Mouse (Mus musculus): Measurements from ENCODE around the gene Micu2. TPM values are rescaled to one million over a fixed set of nuclear protein-coding genes. Genes with fewer than 3 reads are reported as not detected.
A peak's percentile ranks its signal among the peaks of the same experiment; 100 is the strongest.

Micu2 gene
- total and polyA plus RNA-seq, 3 experiments = 61.3 to 173 (median 65.1) TPM

DNA sequence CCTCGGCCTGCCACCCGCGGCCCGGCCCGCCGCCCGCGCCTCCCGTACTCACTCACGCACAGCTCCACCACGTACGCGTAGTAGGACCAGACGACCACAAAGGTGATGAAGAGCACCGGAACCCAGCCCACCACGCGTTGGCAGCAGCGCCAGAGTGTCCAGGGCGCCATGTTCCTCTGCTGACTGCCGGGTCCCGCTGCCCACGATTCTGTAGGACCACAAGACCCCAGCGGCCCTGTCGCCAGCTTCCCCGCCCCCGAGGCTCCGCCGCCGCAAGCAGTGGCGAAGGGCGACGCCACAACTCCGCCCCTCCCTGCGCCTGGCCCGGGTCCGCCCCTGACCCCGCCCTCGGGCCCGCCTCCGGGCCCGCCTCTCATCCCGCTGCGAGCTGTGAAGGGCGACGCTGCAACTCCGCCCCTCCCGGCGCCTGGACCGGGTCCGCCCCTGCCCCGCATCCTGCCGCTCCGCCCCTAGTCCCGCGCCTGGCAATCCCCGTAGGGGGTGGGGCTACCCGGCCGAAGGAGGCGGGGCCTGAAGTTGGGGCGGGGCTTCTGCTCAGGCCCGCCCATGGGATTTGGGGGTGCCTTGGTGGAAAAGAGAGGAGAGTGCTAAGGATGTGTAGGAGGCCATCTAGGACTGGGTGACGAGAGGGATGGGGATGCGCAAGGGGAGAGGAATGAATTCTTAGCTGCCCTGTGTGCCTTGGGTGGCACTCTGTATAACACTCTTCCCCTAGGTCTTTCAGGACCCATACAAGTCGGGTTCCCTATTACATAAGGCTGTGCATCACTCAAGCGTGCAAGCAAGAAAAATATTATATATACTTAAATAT, 108.8 kb downstream of the Micu2 start, which contains the start of gene Zdhhc20:
Gene Zdhhc20, minus strand, starts transcription at position 266 of the 832 bp plus-strand sequence.
- Histone ChIP-seq H3K9me3 (replicated peaks; ENCODE audit: insufficient read depth, low read length) (no peaks in the 10 kb centered on the region; the same call in 1 of the 2 replicates), H3K4me1 (ENCODE audit: control insufficient read depth in 1 of 2, insufficient read depth in 2 of 2, low read length in 2 of 2) (peaks cover 3 to 9% of the 10 kb centered on the region in 2 experiments), H3K4me3 (ENCODE audit: control insufficient read depth in 1 of 2, insufficient read depth in 1 of 2, low read depth in 2 of 2, low read length in 2 of 2) (peak within 1 kb of the TSS; percentile 98 to 99), H3K79me2 (ENCODE audit: control insufficient read depth, insufficient read depth, low read length, poor library complexity) (peaks cover 9% of the 10 kb centered on the region), H3K27ac (ENCODE audit: control insufficient read depth, low read depth, low read length) (peak within 1 kb of the TSS; percentile 20; the same call in 1 of the 2 replicates), H3K9ac (ENCODE audit: control insufficient read depth, low read depth, low read length, poor library complexity, severe bottlenecking) (peak within 1 kb of the TSS; percentile 88), H3K27me3 (ENCODE audit: control insufficient read depth in 1 of 2, insufficient read depth in 2 of 2, low read length in 2 of 2) (no peaks in the 10 kb centered on the region), H3K36me3 (ENCODE audit: control insufficient read depth in 1 of 2, insufficient read depth in 2 of 2, low read length in 2 of 2) (peaks cover 0 to 11% of the 10 kb centered on the region in 2 experiments; a peak in 2 of 4 replicates)
- DNase-seq (ENCODE audit: low read depth, low spot score) = peak; percentile 94
- TF ChIP-seq POLR2AphosphoS2 (IDR thresholded peaks at IDR 0.05; ENCODE audit: low read length) = 0 out of 2 replicates have a peak, but pooled peaks have one; percentile 33
- no peak for TF ChIP-seq MAFK (IDR thresholded peaks at IDR 0.05; ENCODE audit: borderline replicate concordance, low read depth, low read length)
- peak; percentile 87 for TF ChIP-seq ZKSCAN1 (IDR thresholded peaks at IDR 0.05; ENCODE audit: low read depth, low read length)
- TF ChIP-seq NELFE (IDR thresholded peaks at IDR 0.05; ENCODE audit: low read depth, low read length) = peak; percentile 66
- TF ChIP-seq KAT2A (conservative IDR thresholded peaks at IDR 0.05; ENCODE audit: low read depth, low read length) = no peak
- no peak for TF ChIP-seq ETS1 (IDR thresholded peaks at IDR 0.05; ENCODE audit: low read depth, low read length)
- TF ChIP-seq HCFC1 (IDR thresholded peaks at IDR 0.05; ENCODE audit: low read depth, low read length) = peak; percentile 58; the same call in 1 of the 2 replicates
- no peak for TF ChIP-seq RAD21 (IDR thresholded peaks at IDR 0.05; ENCODE audit: low read depth, low read length)
- no peak for TF ChIP-seq MYC (IDR thresholded peaks at IDR 0.05; ENCODE audit: low read depth, low read length)
- TF ChIP-seq MXI1 (IDR thresholded peaks at IDR 0.05; ENCODE audit: low read depth, low read length) = peak; percentile 41; the same call in 1 of the 2 replicates
- no peak for TF ChIP-seq MYB (IDR thresholded peaks at IDR 0.05; ENCODE audit: low read depth, low read length)
- no peak for TF ChIP-seq TAL1 (IDR thresholded peaks at IDR 0.05; ENCODE audit: low read length)
- TF ChIP-seq CHD1 (IDR thresholded peaks at IDR 0.05; ENCODE audit: low read depth, low read length) = no peak
- no peak for TF ChIP-seq ZC3H11A (IDR thresholded peaks at IDR 0.05; ENCODE audit: low read depth, low read length)
- no peak for TF ChIP-seq MEF2A (IDR thresholded peaks at IDR 0.05; ENCODE audit: extremely low read depth, insufficient replicate concordance, low read depth, low read length, poor library complexity, severe bottlenecking)
- no peak for TF ChIP-seq POLR2AphosphoS5 (IDR thresholded peaks at IDR 0.05; ENCODE audit: borderline replicate concordance, low read depth, low read length)
- TF ChIP-seq JUND (IDR thresholded peaks at IDR 0.05; ENCODE audit: low read depth, low read length) = no peak
- TF ChIP-seq GABPA (IDR thresholded peaks at IDR 0.05; ENCODE audit: low read depth, low read length) = no peak
- no peak for TF ChIP-seq CHD2 (IDR thresholded peaks at IDR 0.05; ENCODE audit: low read length)
- TF ChIP-seq ELF1 (IDR thresholded peaks at IDR 0.05; ENCODE audit: low read depth, low read length) = no peak
- peak; percentile 77 for TF ChIP-seq MAZ (IDR thresholded peaks at IDR 0.05; ENCODE audit: low read depth, low read length)
- no peak for TF ChIP-seq ZNF384 (IDR thresholded peaks at IDR 0.05; ENCODE audit: low read depth, low read length)
- 0 out of 2 replicates have a peak, but pooled peaks have one; percentile 8 for TF ChIP-seq RCOR1 (IDR thresholded peaks at IDR 0.05; ENCODE audit: low read depth, low read length)
- no peak for TF ChIP-seq USF1 (IDR thresholded peaks at IDR 0.05; ENCODE audit: low read depth, low read length)
- no peak for TF ChIP-seq TCF12 (IDR thresholded peaks at IDR 0.05; ENCODE audit: low read depth, low read length)
- TF ChIP-seq POLR2A (IDR thresholded peaks at IDR 0.05; ENCODE audit: control insufficient read depth in 1 of 2, insufficient read depth in 1 of 2, low read depth in 1 of 2, low read length in 2 of 2, poor library complexity in 1 of 2) = peak; percentile 55 to 72; a peak in 2 of 4 replicates
- no peak for TF ChIP-seq EP300 (IDR thresholded peaks at IDR 0.05; ENCODE audit: low read depth in 1 of 2, low read length in 2 of 2)
- TF ChIP-seq GATA1 (IDR thresholded peaks at IDR 0.05; ENCODE audit: low read depth, low read length) = no peak
- TF ChIP-seq SIN3A (IDR thresholded peaks at IDR 0.05; ENCODE audit: low read length) = peak; percentile 54; the same call in 1 of the 2 replicates
- no peak for TF ChIP-seq UBTF (IDR thresholded peaks at IDR 0.05; ENCODE audit: borderline replicate concordance, insufficient read depth, low read depth, low read length)
- no peak for TF ChIP-seq CTCF (IDR thresholded peaks at IDR 0.05 in 2 of 3, conservative IDR thresholded peaks at IDR 0.05 in 1 of 3; ENCODE audit: control insufficient read depth in 1 of 3, insufficient read depth in 1 of 3, low read depth in 2 of 3, low read length in 3 of 3, poor library complexity in 1 of 3, severe bottlenecking in 1 of 3)
- no peak for TF ChIP-seq E2F4 (IDR thresholded peaks at IDR 0.05; ENCODE audit: borderline replicate concordance, low read depth, low read length)
- TF ChIP-seq SMC3 (IDR thresholded peaks at IDR 0.05; ENCODE audit: low read depth, low read length) = no peak
- TF ChIP-seq TBP (IDR thresholded peaks at IDR 0.05; ENCODE audit: low read depth, low read length) = no peak
- TF ChIP-seq BHLHE40 (IDR thresholded peaks at IDR 0.05; ENCODE audit: borderline replicate concordance, low read depth, low read length) = no peak
- no peak for TF ChIP-seq ZMIZ1 (IDR thresholded peaks at IDR 0.05; ENCODE audit: low read depth, low read length)
- no peak for TF ChIP-seq MAX (IDR thresholded peaks at IDR 0.05; ENCODE audit: low read length)
